Mouse (Mus musculus) fat pad, adult 2 months (tissue): ENCODE measurements around the gene Clcnka.

ENCODE experiments used
- DNase-seq: peaks from one replicate; pipeline ENCODE4 v3.0.0-alpha.2; 2011; ENCODE audit warnings: low read depth, low spot score; ENCODE audit errors: extremely low read depth

The Clcnka gene

DNA sequence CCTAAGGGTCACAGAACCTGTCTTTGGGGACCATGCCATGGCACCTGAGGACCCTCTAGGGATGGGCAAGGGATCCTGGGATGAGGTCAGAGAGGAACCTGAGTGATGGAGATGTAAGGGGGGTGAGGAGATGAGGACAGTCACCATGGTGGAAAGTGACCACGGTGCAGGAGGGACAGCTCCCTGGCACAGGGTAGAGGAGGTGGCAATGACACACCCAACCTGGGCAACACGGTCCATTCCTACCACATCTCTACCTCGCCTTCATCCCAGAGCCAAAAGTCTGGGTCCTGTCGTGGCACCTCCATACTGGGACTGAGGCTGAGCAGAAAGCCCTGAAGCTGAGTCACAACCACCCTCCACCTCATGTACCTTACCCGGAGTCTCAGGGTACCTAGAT lies 24.3 kb upstream of the Clcnka start:
- DNase-seq: no peak

- DNase-seq: no peak
These were observed 22.9 kb upstream of the Clcnka start for GRCm38 (mm10) chr4:141421423-141421822.

DNA sequence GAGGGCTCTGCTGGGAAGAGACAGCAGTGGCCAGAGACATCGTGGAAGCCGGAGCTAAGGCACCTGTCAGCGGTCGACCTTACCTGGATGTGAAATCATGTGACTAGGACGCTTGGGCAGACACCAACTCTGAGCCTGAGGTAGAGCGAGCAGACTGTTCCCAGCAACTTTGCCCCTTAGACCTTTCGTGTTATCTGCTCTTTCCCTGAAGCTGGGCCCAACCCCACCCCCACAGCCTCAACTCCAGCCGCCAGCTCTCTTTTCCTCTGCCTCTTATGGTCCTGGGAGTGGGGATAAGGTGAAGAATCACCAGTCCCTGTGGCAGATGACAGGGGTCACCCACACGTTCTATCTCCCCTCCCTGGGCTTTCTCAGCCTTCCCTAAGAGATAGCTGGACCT lies 22.4 kb upstream of the Clcnka start:
- DNase-seq: no peak

- no peak for DNase-seq
These were observed 21.8 kb upstream of the Clcnka start, which contains the start of gene Hspb7 for GRCm38 (mm10) chr4:141420192-141420829. Gene Hspb7, plus strand, starts transcription at chr4:141420779.

DNA sequence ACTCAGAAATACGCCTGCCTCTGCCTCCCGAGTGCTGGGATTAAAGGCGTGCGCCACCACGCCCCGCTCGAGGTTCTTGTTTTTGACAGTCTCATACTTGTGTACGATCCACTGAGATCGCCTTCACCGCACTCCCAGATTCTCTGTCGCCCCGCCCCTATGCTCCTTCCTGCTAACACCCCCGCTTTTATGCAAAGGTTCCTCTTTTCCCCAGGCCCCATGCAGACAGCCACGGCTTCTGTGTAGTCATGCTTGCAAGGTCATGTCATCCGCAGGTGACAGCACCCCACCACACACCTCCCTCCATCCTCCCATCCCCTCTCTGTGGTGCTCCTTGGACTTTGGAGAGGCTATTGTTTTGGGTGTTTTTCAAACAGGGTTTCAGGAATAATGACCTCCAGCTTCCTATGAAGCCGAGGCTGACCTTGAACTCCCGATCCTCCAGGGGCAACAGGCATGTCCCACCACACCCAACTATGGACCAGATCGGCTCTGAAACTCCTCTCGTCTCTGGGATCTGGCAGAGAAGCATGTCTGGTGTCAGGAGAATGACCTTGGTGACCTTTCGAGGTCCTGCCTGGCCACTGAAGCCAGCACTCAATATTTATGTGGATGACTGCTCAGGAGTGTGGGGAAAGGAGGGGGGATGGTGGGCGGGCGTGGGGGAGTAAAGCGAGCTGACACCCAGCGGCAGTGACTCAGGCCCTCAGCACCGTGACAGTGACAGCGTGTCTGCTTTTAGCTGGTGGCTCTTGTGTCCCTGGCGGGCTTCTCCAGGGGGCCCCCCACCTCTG lies 21.1 kb upstream of the Clcnka start:
- DNase-seq: no peak

- no peak for DNase-seq
These were observed 17.4 kb upstream of the Clcnka start, which contains the start of gene Clcnkb for GRCm38 (mm10) chr4:141415924-141416323. Gene Clcnkb, minus strand, starts transcription at chr4:141416014.

GRCm38 (mm10) chr4:141411430-141411992 lies 13.0 kb upstream of the Clcnka start:
- no peak for DNase-seq

DNA sequence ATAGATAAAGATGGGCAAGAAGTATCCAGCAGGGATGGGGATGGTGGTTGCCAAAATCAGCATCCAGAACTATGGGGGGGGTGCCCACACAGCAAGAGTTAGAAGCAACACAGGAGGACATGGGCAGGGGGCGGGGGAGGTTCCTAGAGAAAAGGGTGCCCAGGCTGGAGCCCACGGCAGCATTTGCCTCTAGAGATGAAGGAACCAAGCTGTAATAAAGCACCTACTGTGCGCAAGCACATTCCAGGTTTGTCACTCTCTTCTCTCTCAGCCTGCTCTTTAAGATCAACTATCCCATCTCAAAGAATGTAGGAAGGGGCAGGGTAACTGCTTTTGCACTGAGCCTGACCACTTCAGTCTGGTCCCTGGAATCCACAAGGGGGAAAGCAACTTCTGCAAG lies 10.1 kb upstream of the Clcnka start:
- DNase-seq: no peak

- no peak for DNase-seq
These were observed 8.2 kb upstream of the Clcnka start for GRCm38 (mm10) chr4:141406516-141407299.

GRCm38 (mm10) chr4:141405314-141405622 lies 6.7 kb upstream of the Clcnka start:
- no peak for DNase-seq

GRCm38 (mm10) chr4:141404518-141405313 lies 6.2 kb upstream of the Clcnka start:
- DNase-seq: no peak

- no peak for DNase-seq
These were observed 1.6 kb upstream of the Clcnka start for GRCm38 (mm10) chr4:141400171-141400570.

GRCm38 (mm10) chr4:141397861-141398260 lies 663 bp downstream of the Clcnka start:
- DNase-seq: no peak

DNA sequence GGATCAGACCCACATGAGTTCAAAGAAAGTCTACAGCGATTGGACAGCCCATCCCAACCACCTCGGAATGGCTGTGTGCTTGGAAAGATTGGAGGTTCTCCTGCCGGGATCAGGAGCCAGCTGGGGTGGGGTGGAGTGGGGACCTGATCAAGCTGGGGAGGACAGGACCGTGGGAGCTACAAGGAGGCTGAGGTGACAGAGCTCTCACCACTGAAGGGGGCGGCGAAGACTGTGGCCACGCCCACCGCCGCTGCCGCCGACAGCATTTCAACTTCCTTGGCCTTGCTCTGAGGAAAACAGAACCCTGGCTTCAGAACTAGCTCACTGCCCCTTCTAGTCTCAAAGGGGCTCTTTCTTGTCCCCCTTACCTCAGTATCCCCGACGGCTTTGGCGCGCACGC lies 3.8 kb downstream of the Clcnka start:
- DNase-seq: no peak

- DNase-seq: no peak
These were observed 7.2 kb downstream of the Clcnka start for GRCm38 (mm10) chr4:141391293-141391692.

GRCm38 (mm10) chr4:141389366-141390150 lies 9.0 kb downstream of the Clcnka start:
- DNase-seq: no peak

- no peak for DNase-seq
These were observed 10.6 kb downstream of the Clcnka start for GRCm38 (mm10) chr4:141387933-141388332.

- peak; percentile 14 for DNase-seq
These were observed 11.3 kb downstream of the Clcnka start for GRCm38 (mm10) chr4:141387093-141387784.

DNA sequence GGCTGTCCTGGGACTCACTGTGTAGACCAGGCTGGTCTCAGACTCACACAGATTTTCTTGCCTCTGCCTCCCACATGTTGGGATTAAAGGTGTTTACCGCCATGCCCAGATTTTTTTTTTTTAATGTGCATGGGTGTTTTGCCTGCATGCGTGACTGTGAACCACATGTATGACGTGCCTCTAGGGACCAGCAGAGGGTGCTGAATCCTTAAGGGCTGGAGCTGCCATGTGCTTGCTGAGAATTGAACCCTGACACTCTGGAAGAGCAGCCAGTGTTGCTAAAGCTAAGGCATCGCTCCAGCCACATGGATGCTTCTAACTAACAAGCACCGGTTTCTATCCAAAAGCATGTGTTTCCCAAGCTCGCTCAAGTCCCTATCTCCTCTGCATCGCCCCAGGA lies 12.4 kb downstream of the Clcnka start:
- DNase-seq: no peak
